Mouse (Mus musculus): Measurements from ENCODE around the gene Gm12248. TPM values are rescaled to one million over a fixed set of nuclear protein-coding genes. Genes with fewer than 3 reads are reported as not detected.
"Not testable (repeated sequence)": the region's sequence is repeated elsewhere in the genome, so short reads cannot be mapped to it uniquely, and the experiment has no call there.

Gm12248 gene
- polyA plus RNA-seq, 1 experiment from 2014 or later: not detected

GRCm38 (mm10) chr11:58101194-58101720 lies 8.3 kb upstream of the Gm12248 start:
- 85% methylated on average over 4 of the region's 4 CpGs for WGBS
- no peaks in the 10 kb centered on the region for H3K9me3 ChIP-seq
- no peak overlapping the region for H3K27ac ChIP-seq
- no peak overlapping the region for H3K4me3 ChIP-seq (replicated peaks)
- H3K4me2 ChIP-seq (replicated peaks): no peak overlapping the region
- no peak overlapping the region for H3K9ac ChIP-seq (replicated peaks)
- H3K36me3 ChIP-seq: no peaks in the 10 kb centered on the region
- ATAC-seq: no peak
- H3K4me1 ChIP-seq (replicated peaks): peaks cover 32% of the 10 kb centered on the region
- peaks cover 25% of the 10 kb centered on the region for H3K27me3 ChIP-seq

GRCm38 (mm10) chr11:58100006-58100405 lies 7.1 kb upstream of the Gm12248 start:
- H3K9ac ChIP-seq (replicated peaks): no peak overlapping the region
- peaks cover 20% of the 10 kb centered on the region for H3K4me1 ChIP-seq (replicated peaks)
- 84% methylated on average over 2 of the region's 2 CpGs for WGBS
- peaks cover 33% of the 10 kb centered on the region for H3K27me3 ChIP-seq
- ATAC-seq: no peak
- H3K9me3 ChIP-seq: no peaks in the 10 kb centered on the region
- no peak overlapping the region for H3K4me3 ChIP-seq (replicated peaks)
- H3K4me2 ChIP-seq (replicated peaks): no peak overlapping the region
- no peak overlapping the region for H3K27ac ChIP-seq
- no peaks in the 10 kb centered on the region for H3K36me3 ChIP-seq

DNA sequence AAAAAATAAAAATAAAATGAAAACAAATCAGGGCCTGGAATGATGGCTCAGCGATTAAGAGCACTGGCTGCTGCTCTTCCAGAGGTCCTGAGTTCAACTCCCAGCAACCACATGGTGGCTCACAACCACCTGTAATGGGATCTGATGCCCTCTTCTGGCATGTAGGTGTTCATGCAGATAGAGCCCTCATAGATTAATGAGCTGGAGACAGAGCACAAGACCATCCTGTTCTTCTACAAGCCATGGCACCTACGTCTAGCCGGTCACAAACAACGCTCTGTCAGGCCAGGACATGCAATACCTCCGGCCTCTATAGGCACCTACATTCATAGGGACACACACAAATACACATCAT lies 5.4 kb upstream of the Gm12248 start:
- H3K4me1 ChIP-seq (replicated peaks): peaks cover 13% of the 10 kb centered on the region
- 0 out of 2 replicates have a peak overlapping the region, but pooled peaks have one; percentile 35 for H3K4me3 ChIP-seq (replicated peaks)
- H3K27ac ChIP-seq; H3K36me3 ChIP-seq; H3K9me3 ChIP-seq; H3K9ac ChIP-seq (replicated peaks); ATAC-seq: not testable (repeated sequence)
- 61% methylated on average over 5 of the region's 5 CpGs for WGBS
- H3K27me3 ChIP-seq: peaks cover 36% of the 10 kb centered on the region
- H3K4me2 ChIP-seq (replicated peaks): peak overlapping the region; percentile 59; the same call in 1 of the 2 replicates

DNA sequence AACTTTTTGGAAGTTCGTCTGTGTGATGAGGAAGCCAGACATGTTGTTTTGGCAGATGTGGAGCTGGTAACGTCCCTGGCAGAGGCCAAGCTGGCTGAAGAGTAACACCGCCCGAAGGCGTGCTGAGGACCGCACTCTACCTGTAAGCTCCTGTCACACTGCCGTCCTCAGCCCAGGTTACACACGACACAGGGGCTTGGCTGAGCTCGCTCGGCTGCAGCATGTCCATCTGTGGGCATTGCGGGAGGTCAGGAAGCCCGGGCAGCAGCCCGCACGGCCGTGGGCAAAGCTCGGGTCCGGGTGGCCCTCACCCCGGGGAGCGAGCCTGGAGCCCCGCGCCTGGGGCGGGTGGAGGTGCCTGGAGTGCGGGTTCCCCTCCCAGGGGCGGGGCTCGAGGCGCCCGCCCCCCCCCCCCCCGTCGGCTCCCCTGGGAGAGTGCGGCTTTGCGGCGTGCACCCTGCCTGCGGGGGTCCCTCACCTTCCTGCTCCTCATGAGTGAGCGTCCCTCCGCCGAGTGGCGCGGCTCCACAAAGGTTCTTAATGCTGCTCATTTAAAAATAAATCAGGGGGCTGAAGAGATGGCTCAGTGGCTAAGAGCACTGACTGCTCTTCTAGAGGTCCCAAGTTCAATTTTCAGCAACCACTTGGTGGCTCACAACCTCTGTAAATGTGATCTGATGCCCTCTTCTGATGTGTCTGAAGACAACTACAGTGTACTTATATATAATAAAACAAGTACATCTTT lies 4.9 kb upstream of the Gm12248 start:
- peak; percentile 69 for ATAC-seq

DNA sequence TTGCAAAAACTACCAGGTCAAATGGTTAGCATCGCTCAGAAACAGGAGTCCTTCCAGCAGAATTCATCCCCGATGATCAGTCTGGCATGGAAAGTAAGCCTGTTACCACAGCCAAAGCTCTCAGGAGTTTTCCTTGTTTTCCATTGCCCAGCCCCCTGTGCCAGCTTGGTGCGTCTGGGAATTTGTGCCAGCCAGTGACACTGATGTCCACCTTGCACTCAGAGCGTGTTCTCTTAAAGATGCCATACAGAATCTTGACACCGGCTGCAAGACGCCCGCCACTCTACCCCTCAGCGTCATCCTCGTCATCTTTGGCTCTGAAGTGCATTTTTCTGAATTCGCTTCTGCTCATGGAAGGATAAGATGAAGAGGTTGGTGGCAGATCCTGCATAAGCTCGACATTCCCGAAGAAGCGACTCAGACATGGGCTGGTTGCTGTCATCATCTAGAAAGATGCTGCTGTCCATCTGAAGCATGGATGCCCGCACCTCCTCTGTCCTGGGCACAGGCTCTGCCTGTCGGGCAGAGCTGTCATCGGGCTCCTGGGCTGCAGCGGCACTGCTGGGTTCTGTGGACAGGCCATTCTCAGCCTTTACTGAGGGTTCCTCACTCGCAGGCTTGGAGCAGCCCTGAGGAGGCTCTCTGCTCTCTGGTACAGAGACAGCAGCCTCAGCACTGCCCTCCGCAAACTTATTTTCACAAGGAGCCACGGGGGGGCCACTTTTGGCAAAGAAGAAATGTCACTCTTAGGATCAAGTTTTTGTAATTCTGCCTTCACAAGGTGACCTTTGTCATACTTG lies 4.1 kb upstream of the Gm12248 start:
- Histone ChIP-seq H3K36me3 (no peaks in the 10 kb centered on the region), H3K4me1 (replicated peaks) (peaks cover 6% of the 10 kb centered on the region), H3K4me3 (replicated peaks) (peak overlapping the region; percentile 35; the same call in 1 of the 2 replicates), H3K27me3 (peaks cover 36% of the 10 kb centered on the region), H3K9me3 (no peaks in the 10 kb centered on the region), H3K27ac (no peak overlapping the region), H3K9ac (replicated peaks) (no peak overlapping the region), H3K4me2 (replicated peaks) (peak overlapping the region; percentile 59)
- no peak for ATAC-seq
- whole genome bisulfite sequencing: 54% methylated on average over 20 of the region's 20 CpGs

More for the DNA sequence above, 4.9 kb upstream of the Gm12248 start:
- 2% methylated on average over 29 of the region's 38 CpGs for WGBS
- Histone ChIP-seq H3K27ac (no peak overlapping the region), H3K4me1 (replicated peaks) (peaks cover 8% of the 10 kb centered on the region), H3K9me3 (no peaks in the 10 kb centered on the region), H3K36me3 (no peaks in the 10 kb centered on the region), H3K27me3 (peaks cover 36% of the 10 kb centered on the region), H3K9ac (replicated peaks) (0 out of 2 replicates have a peak overlapping the region, but pooled peaks have one; percentile 2), H3K4me3 (replicated peaks) (peak overlapping the region; percentile 35), H3K4me2 (replicated peaks) (peak overlapping the region; percentile 59)

DNA sequence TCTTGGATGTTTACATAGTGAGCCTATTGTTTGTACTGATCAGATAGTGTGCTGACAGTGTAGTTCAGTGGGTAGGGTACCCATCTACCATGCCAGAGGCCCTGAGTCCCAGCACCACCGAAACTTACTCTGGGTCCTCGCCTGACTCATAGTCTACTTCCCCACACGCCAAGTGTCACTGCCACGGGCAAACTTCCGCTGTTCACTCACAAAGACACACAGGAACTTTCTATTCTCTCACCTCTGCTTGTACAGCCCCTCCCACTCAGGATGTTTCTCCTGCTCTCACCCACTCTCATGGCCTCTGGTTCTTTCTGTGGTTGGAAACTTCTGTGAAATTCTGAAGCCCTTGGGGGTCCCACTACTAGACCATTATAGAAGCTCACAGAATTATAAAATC lies 3.2 kb upstream of the Gm12248 start:
- no peak for ATAC-seq
- 90% methylated on average over 5 of the region's 5 CpGs for whole genome bisulfite sequencing
- Histone ChIP-seq H3K9me3 (no peaks in the 10 kb centered on the region), H3K4me3 (replicated peaks) (no peak overlapping the region), H3K9ac (replicated peaks) (no peak overlapping the region), H3K4me1 (replicated peaks) (peaks cover 6% of the 10 kb centered on the region), H3K27me3 (peaks cover 36% of the 10 kb centered on the region), H3K27ac (no peak overlapping the region), H3K36me3 (no peaks in the 10 kb centered on the region), H3K4me2 (replicated peaks) (no peak overlapping the region)

- Histone ChIP-seq H3K9me3 (no peaks in the 10 kb centered on the region), H3K4me2 (replicated peaks) (no peak overlapping the region), H3K4me3 (replicated peaks) (no peak overlapping the region), H3K27ac (no peak overlapping the region), H3K9ac (replicated peaks) (no peak overlapping the region), H3K27me3 (peaks cover 36% of the 10 kb centered on the region), H3K4me1 (replicated peaks) (peaks cover 6% of the 10 kb centered on the region), H3K36me3 (no peaks in the 10 kb centered on the region)
- ATAC-seq: no peak
- 95% methylated on average over 1 of the region's 1 CpGs for WGBS
Observed at GRCm38 (mm10) chr11:58095561-58095960, 2.6 kb upstream of the Gm12248 start.

DNA sequence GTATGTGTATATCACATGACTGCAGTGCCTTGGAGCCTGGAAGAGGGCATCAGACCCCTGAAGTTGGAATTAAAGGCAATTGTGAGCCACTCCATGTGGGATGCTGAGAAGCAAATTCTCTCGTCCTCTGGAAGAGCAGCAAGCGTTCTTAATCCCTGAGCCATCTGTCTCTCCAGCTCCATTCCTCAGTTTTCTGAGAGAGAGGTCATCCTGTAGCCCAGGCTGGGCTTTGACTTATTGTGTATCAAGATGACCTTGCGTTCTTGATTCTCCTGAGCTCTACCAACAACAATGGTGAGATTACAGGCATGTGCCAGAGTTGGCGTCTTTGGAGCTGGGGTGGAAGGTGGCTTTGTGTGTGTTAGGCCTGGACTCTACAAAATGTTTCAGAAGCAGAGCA lies 1.8 kb upstream of the Gm12248 start:
- Histone ChIP-seq H3K4me2 (replicated peaks) (no peak overlapping the region), H3K9me3 (no peaks in the 10 kb centered on the region), H3K27ac (no peak overlapping the region), H3K4me3 (replicated peaks) (no peak overlapping the region), H3K36me3 (no peaks in the 10 kb centered on the region), H3K27me3 (peaks cover 36% of the 10 kb centered on the region), H3K4me1 (replicated peaks) (peaks cover 6% of the 10 kb centered on the region), H3K9ac (replicated peaks) (no peak overlapping the region)
- no peak for ATAC-seq
- 27% methylated on average over 4 of the region's 4 CpGs for WGBS

DNA sequence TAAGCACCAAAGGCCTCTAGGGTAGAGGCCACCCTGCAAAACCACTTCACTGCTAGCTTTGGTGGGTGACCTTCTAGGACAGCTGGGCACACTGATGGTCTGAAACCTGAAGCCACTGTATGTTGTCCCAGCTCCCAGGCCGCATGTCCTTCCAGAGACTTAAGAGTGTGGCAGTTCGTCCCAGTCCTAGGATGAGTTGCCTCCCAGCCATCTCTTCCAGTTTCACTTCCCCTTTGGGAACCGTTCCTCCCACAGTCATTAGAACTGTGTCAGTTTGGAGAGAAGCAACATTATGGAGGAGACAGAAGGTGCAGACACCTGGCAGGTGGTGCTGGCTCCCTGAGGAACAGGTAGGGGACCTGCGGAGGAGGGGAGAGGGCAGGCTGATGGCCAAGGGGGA lies 393 bp downstream of the Gm12248 start:
- 72% methylated on average over 4 of the region's 4 CpGs for WGBS
- Histone ChIP-seq H3K36me3 (no peaks in the 10 kb centered on the region), H3K9me3 (no peaks in the 10 kb centered on the region), H3K27ac (no peak overlapping the region), H3K9ac (replicated peaks) (no peak overlapping the region), H3K4me3 (replicated peaks) (no peak overlapping the region), H3K27me3 (peaks cover 21% of the 10 kb centered on the region), H3K4me2 (replicated peaks) (no peak overlapping the region), H3K4me1 (replicated peaks) (peaks cover under 1% of the 10 kb centered on the region)
- no peak for ATAC-seq

- 90% methylated on average over 6 of the region's 6 CpGs for WGBS
- ATAC-seq: no peak
- Histone ChIP-seq H3K4me2 (replicated peaks) (no peak overlapping the region), H3K9ac (replicated peaks) (no peak overlapping the region), H3K9me3 (no peaks in the 10 kb centered on the region), H3K27ac (no peak overlapping the region), H3K36me3 (no peaks in the 10 kb centered on the region), H3K4me3 (replicated peaks) (no peak overlapping the region), H3K27me3 (no peaks in the 10 kb centered on the region), H3K4me1 (replicated peaks) (no peaks in the 10 kb centered on the region)
Observed at GRCm38 (mm10) chr11:58081716-58082115, 11.2 kb downstream of the Gm12248 start.

DNA sequence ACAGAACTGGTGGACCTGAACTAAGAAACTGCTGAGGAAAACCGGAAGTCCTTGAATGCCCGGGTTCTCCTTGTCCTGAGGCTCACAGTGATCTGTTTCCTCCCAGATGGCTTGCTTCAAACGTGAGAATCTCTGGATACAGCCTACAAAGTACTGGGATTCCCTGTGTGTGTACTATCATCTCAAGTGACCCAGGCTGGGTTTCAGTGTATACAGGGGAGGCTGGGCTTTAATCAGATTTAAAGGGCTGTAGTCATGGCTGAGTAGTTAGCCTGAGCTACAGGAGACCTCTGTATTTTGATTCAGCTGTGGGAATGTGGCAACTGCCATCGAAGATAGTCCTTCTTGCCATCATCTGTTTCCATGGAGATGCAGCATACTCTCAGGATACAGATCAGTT lies 15.7 kb downstream of the Gm12248 start:
- Histone ChIP-seq H3K9me3 (no peaks in the 10 kb centered on the region), H3K27ac (no peak overlapping the region), H3K4me2 (replicated peaks) (no peak overlapping the region), H3K27me3 (no peaks in the 10 kb centered on the region), H3K4me3 (replicated peaks) (no peak overlapping the region), H3K9ac (replicated peaks) (no peak overlapping the region), H3K4me1 (replicated peaks) (no peaks in the 10 kb centered on the region), H3K36me3 (no peaks in the 10 kb centered on the region)
- no peak for ATAC-seq
- 75% methylated on average over 4 of the region's 4 CpGs for WGBS

DNA sequence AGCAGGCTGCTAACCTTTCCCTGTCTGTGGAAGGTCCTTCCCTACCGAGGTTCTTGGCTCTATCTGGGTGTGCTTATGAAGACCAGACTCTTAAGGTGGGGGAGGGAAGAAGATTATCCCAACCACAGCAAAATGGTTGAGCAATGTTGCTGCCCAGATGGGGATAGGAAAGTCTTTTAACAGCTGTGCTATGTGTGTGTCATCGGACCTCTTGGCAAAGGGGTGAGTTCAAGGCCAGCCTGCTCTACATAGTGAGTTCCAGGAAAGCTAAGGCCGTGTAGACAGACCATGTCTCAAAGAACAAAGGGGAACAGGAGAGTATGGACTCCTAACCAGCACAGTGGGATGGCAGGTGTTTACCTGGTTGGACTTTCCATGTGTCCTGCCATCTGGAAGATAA lies 20.0 kb downstream of the Gm12248 start:
- whole genome bisulfite sequencing: 85% methylated on average over 3 of the region's 3 CpGs

More for the DNA sequence above, 20.0 kb downstream of the Gm12248 start:
- Histone ChIP-seq H3K4me1 (replicated peaks) (no peaks in the 10 kb centered on the region), H3K4me3 (replicated peaks) (no peak overlapping the region), H3K27me3 (no peaks in the 10 kb centered on the region), H3K4me2 (replicated peaks) (no peak overlapping the region), H3K9me3 (no peaks in the 10 kb centered on the region), H3K36me3 (no peaks in the 10 kb centered on the region), H3K27ac (no peak overlapping the region), H3K9ac (replicated peaks) (no peak overlapping the region)
- ATAC-seq: no peak

Data from midbrain, embryonic 13.5 days (tissue).